7 mouse cellular contexts compared by ENCODE assay signal in genomic region chr6:32397133-32397730, GRCm38 (mm10).
DNase-seq lines count a peak whose midpoint lies in the region; ATAC-seq lines count a peak whose summit lies in the region.

No protein-coding gene starts in this region.

- H3K27ac ChIP-seq in neural tube, embryonic 14.5 days (ENCODE audit: low read depth, low read length), result 0 out of 2 replicates have a peak overlapping the region, but pooled peaks have one; percentile 39

- H3K9me3 ChIP-seq in neural tube, embryonic 14.5 days (ENCODE audit: control insufficient read depth, low read length), result no peaks in the 10 kb centered on the region

- 39% methylated on average over 6 of the region's 6 CpGs for WGBS in neural tube, embryonic 14.5 days

- peaks cover 10% of the 10 kb centered on the region; the same call in 1 of the 2 replicates for H3K4me1 ChIP-seq in neural tube, embryonic 14.5 days (ENCODE audit: control insufficient read depth, insufficient read depth, low read length)

- no peaks in the 10 kb centered on the region for H3K36me3 ChIP-seq in neural tube, embryonic 14.5 days (ENCODE audit: control insufficient read depth, insufficient read depth, low read length)

- no peak overlapping the region for H3K4me3 ChIP-seq in neural tube, embryonic 14.5 days (ENCODE audit: low read depth, low read length)

- ATAC-seq in neural tube, embryonic 14.5 days (ENCODE audit: low read depth), result peak; percentile 66; the same call in 1 of the 2 replicates

- no peak overlapping the region for H3K4me2 ChIP-seq in neural tube, embryonic 14.5 days (ENCODE audit: low read depth, low read length)

- no peak overlapping the region for H3K9ac ChIP-seq in neural tube, embryonic 14.5 days (replicated peaks; ENCODE audit: low read depth, low read length)

- intact Hi-C loops in left cerebral cortex, postnatal 36 days (cut with DNase I), result no loop called here

- peak; percentile 97 for DNase-seq in brain, adult 2 months (ENCODE audit: low read depth, low spot score)
- DNase-seq in embryo, embryonic 10.5 days (ENCODE audit: low spot score), result peak; percentile 46
- DNase-seq in heart, adult 11 months, result peak; percentile 100
- DNase-seq in kidney, adult 18-20 months, result peak; percentile 92
- peak; percentile 47 to 57 for DNase-seq in left cerebral cortex, postnatal 36 days (ENCODE audit: low spot score in 2 of 2)
- DNase-seq in urinary bladder, postnatal 25 days (ENCODE audit: low spot score), result peak; percentile 55

- no peaks in the 10 kb centered on the region for H3K27me3 ChIP-seq in neural tube, embryonic 14.5 days (ENCODE audit: control insufficient read depth, insufficient read depth, low read length)

Comparison
In these comparisons a context has a peak if more than half of its experiments do, and no peak if none do; other contexts are left out.
1. DNase-seq: peak in every context shown above with its lines; median percentile 100 in heart, adult 11 months; 97 in brain, adult 2 months; 92 in kidney, adult 18-20 months; 55 in urinary bladder, postnatal 25 days; 52 in left cerebral cortex, postnatal 36 days; 46 in embryo, embryonic 10.5 days.